Mouse (Mus musculus): ENCODE measurements around the gene Elk3. TPM values are rescaled to one million over a fixed set of nuclear protein-coding genes. Genes with fewer than 3 reads are reported as not detected.

The Elk3 gene
- polyA plus RNA-seq, 2 experiments: 42.4 to 60.9 TPM

- Histone ChIP-seq H3K4me2 (replicated peaks; ENCODE audit: low read depth, low read length, severe bottlenecking) (no peak overlapping the region), H3K9me3 (ENCODE audit: control insufficient read depth, low read length) (no peaks in the 10 kb centered on the region), H3K36me3 (ENCODE audit: control insufficient read depth, insufficient read depth, low read length) (peaks cover 38% of the 10 kb centered on the region), H3K27me3 (ENCODE audit: control insufficient read depth, insufficient read depth, low read length) (no peaks in the 10 kb centered on the region), H3K27ac (replicated peaks; ENCODE audit: low read depth, low read length) (no peak overlapping the region), H3K9ac (ENCODE audit: low read depth, low read length, severe bottlenecking) (no peak overlapping the region), H3K4me1 (ENCODE audit: control insufficient read depth, insufficient read depth, low read length) (no peaks in the 10 kb centered on the region), H3K4me3 (replicated peaks; ENCODE audit: low read length) (no peak overlapping the region)
- 73% methylated on average over 7 of the region's 7 CpGs for WGBS
- ATAC-seq (ENCODE audit: low FRiP score, low read depth) (no peak), DNase-seq (ENCODE audit: low spot score) (no peak)
- no peak for TF ChIP-seq POLR2A (IDR thresholded peaks at IDR 0.05; ENCODE audit: borderline replicate concordance, extremely low read depth, insufficient read depth, insufficient read length)
Measured at GRCm38 (mm10) chr10:93213339-93213738, 97.6 kb downstream of the Elk3 start.

GRCm38 (mm10) chr10:93212699-93213098, 98.2 kb downstream of the Elk3 start:
- Histone ChIP-seq H3K9me3 (ENCODE audit: control insufficient read depth, low read length) (no peaks in the 10 kb centered on the region), H3K4me3 (replicated peaks; ENCODE audit: low read length) (no peak overlapping the region), H3K4me2 (replicated peaks; ENCODE audit: low read depth, low read length, severe bottlenecking) (no peak overlapping the region), H3K27ac (replicated peaks; ENCODE audit: low read depth, low read length) (no peak overlapping the region), H3K36me3 (ENCODE audit: control insufficient read depth, insufficient read depth, low read length) (peaks cover 36% of the 10 kb centered on the region), H3K9ac (ENCODE audit: low read depth, low read length, severe bottlenecking) (no peak overlapping the region), H3K4me1 (ENCODE audit: control insufficient read depth, insufficient read depth, low read length) (no peaks in the 10 kb centered on the region), H3K27me3 (ENCODE audit: control insufficient read depth, insufficient read depth, low read length) (no peaks in the 10 kb centered on the region)
- ATAC-seq (ENCODE audit: low FRiP score, low read depth) (no peak), DNase-seq (ENCODE audit: low spot score) (no peak)
- WGBS: 78% methylated on average over 2 of the region's 2 CpGs
- TF ChIP-seq POLR2A (IDR thresholded peaks at IDR 0.05; ENCODE audit: borderline replicate concordance, extremely low read depth, insufficient read depth, insufficient read length): no peak

- Histone ChIP-seq H3K9me3 (ENCODE audit: control insufficient read depth, low read length) (no peaks in the 10 kb centered on the region), H3K27ac (replicated peaks; ENCODE audit: low read depth, low read length) (no peak overlapping the region), H3K4me1 (ENCODE audit: control insufficient read depth, insufficient read depth, low read length) (no peaks in the 10 kb centered on the region), H3K27me3 (ENCODE audit: control insufficient read depth, insufficient read depth, low read length) (no peaks in the 10 kb centered on the region), H3K4me2 (replicated peaks; ENCODE audit: low read depth, low read length, severe bottlenecking) (no peak overlapping the region), H3K36me3 (ENCODE audit: control insufficient read depth, insufficient read depth, low read length) (peaks cover 6% of the 10 kb centered on the region; the same call in 1 of the 2 replicates), H3K9ac (ENCODE audit: low read depth, low read length, severe bottlenecking) (no peak overlapping the region), H3K4me3 (replicated peaks; ENCODE audit: low read length) (no peak overlapping the region)
- WGBS: 54% methylated on average over 5 of the region's 5 CpGs
- DNase-seq (ENCODE audit: low spot score) (no peak), ATAC-seq (ENCODE audit: low FRiP score, low read depth) (no peak)
- no peak for TF ChIP-seq POLR2A (IDR thresholded peaks at IDR 0.05; ENCODE audit: borderline replicate concordance, extremely low read depth, insufficient read depth, insufficient read length)
Measured at GRCm38 (mm10) chr10:93207176-93207575, 103.8 kb downstream of the Elk3 start.

GRCm38 (mm10) chr10:93205287-93205956, 105.5 kb downstream of the Elk3 start:
- 79% methylated on average over 4 of the region's 4 CpGs for WGBS
- Histone ChIP-seq H3K27ac (replicated peaks; ENCODE audit: low read depth, low read length) (no peak overlapping the region), H3K9me3 (ENCODE audit: control insufficient read depth, low read length) (no peaks in the 10 kb centered on the region), H3K4me3 (replicated peaks; ENCODE audit: low read length) (no peak overlapping the region), H3K9ac (ENCODE audit: low read depth, low read length, severe bottlenecking) (no peak overlapping the region), H3K4me1 (ENCODE audit: control insufficient read depth, insufficient read depth, low read length) (no peaks in the 10 kb centered on the region), H3K4me2 (replicated peaks; ENCODE audit: low read depth, low read length, severe bottlenecking) (no peak overlapping the region), H3K36me3 (ENCODE audit: control insufficient read depth, insufficient read depth, low read length) (no peaks in the 10 kb centered on the region), H3K27me3 (ENCODE audit: control insufficient read depth, insufficient read depth, low read length) (no peaks in the 10 kb centered on the region)
- DNase-seq (ENCODE audit: low spot score) (no peak), ATAC-seq (ENCODE audit: low FRiP score, low read depth) (no peak)
- TF ChIP-seq POLR2A (IDR thresholded peaks at IDR 0.05; ENCODE audit: borderline replicate concordance, extremely low read depth, insufficient read depth, insufficient read length): no peak

- Histone ChIP-seq H3K4me2 (replicated peaks; ENCODE audit: low read depth, low read length, severe bottlenecking) (no peak overlapping the region), H3K27me3 (ENCODE audit: control insufficient read depth, insufficient read depth, low read length) (no peaks in the 10 kb centered on the region), H3K36me3 (ENCODE audit: control insufficient read depth, insufficient read depth, low read length) (peaks cover 5% of the 10 kb centered on the region; the same call in 1 of the 2 replicates), H3K27ac (replicated peaks; ENCODE audit: low read depth, low read length) (no peak overlapping the region), H3K4me3 (replicated peaks; ENCODE audit: low read length) (no peak overlapping the region), H3K4me1 (ENCODE audit: control insufficient read depth, insufficient read depth, low read length) (no peaks in the 10 kb centered on the region), H3K9ac (ENCODE audit: low read depth, low read length, severe bottlenecking) (no peak overlapping the region), H3K9me3 (ENCODE audit: control insufficient read depth, low read length) (no peaks in the 10 kb centered on the region)
- TF ChIP-seq POLR2A (IDR thresholded peaks at IDR 0.05; ENCODE audit: borderline replicate concordance, extremely low read depth, insufficient read depth, insufficient read length): no peak
- WGBS: 94% methylated on average over 6 of the region's 6 CpGs
- DNase-seq (ENCODE audit: low spot score) (no peak), ATAC-seq (ENCODE audit: low FRiP score, low read depth) (no peak)
Measured at GRCm38 (mm10) chr10:93201846-93202458, 109.0 kb downstream of the Elk3 start.
